Mouse (Mus musculus): ENCODE results near the gene 2810408A11Rik.

GRCm38 (mm10) chr11:69915667-69916627 is 15.2 kb upstream of the 2810408A11Rik start:
- TF ChIP-seq POLR2A (IDR thresholded peaks at IDR 0.05; ENCODE audit: insufficient read length, low read depth) (peak; percentile 25), TCF12 (IDR thresholded peaks at IDR 0.05; ENCODE audit: insufficient read depth, poor library complexity, severe bottlenecking) (no peak), MAX (IDR thresholded peaks at IDR 0.05; ENCODE audit: low read depth) (no peak), CEBPB (IDR thresholded peaks at IDR 0.05; ENCODE audit: insufficient read depth, poor library complexity, severe bottlenecking) (no peak)
